9 mouse cellular contexts compared by ENCODE assay signal in genomic region chr7:130631553-130632378, GRCm38 (mm10). TPM values are rescaled to one million over a fixed set of nuclear protein-coding genes. Genes with fewer than 3 reads are reported as not detected.
DNase-seq lines count a peak whose midpoint lies in the region; ATAC-seq and TF ChIP-seq lines count a peak whose summit lies in the region.
"Had no signal": no experiment of that assay in that cellular context is flagged by ENCODE, and none has a peak within 500 bp of the region (broad histone marks: within the 10 kb centered on the region; RNA-seq: fewer than 3 reads in every experiment).

No protein-coding gene starts in this region.

- H3K4me2 ChIP-seq in heart, embryonic 15.5 days = 0 out of 2 replicates have a peak overlapping the region, but pooled peaks have one; percentile 18
- H3K4me2 ChIP-seq in stomach, postnatal 0 days (replicated peaks; ENCODE audit: low read depth) = no peak overlapping the region

- no peak overlapping the region for H3K9ac ChIP-seq in heart, embryonic 15.5 days
- no peak overlapping the region for H3K9ac ChIP-seq in stomach, postnatal 0 days (ENCODE audit: low read length)

- no peaks in the 10 kb centered on the region for H3K9me3 ChIP-seq in heart, embryonic 15.5 days (replicated peaks)
- no peaks in the 10 kb centered on the region for H3K9me3 ChIP-seq in stomach, postnatal 0 days (ENCODE audit: control insufficient read depth, low read length)

- no peak for TF ChIP-seq EP300 in stomach, postnatal 0 days (optimal IDR thresholded peaks at IDR 0.05)

- H3K4me3 ChIP-seq in heart, embryonic 15.5 days = no peak overlapping the region
- H3K4me3 ChIP-seq in stomach, postnatal 0 days (ENCODE audit: low read depth, low read length) = no peak overlapping the region
- H3K4me3 ChIP-seq: myocyte had no signal

- peaks cover 47% of the 10 kb centered on the region for H3K4me1 ChIP-seq in heart, embryonic 15.5 days (replicated peaks)
- no peaks in the 10 kb centered on the region for H3K4me1 ChIP-seq in stomach, postnatal 0 days (replicated peaks; ENCODE audit: control insufficient read depth, insufficient read depth)

- 50% methylated on average over 22 of the region's 22 CpGs for WGBS in heart, embryonic 15.5 days
- WGBS in stomach, postnatal 0 days = 48% methylated on average over 22 of the region's 22 CpGs

- H3K27me3 ChIP-seq in heart, embryonic 15.5 days = no peaks in the 10 kb centered on the region
- no peaks in the 10 kb centered on the region for H3K27me3 ChIP-seq in stomach, postnatal 0 days (ENCODE audit: control insufficient read depth, insufficient read depth, low read length)

- DNase-seq in cerebellum, postnatal 10 days = peak; percentile 42 to 47
- no peak for DNase-seq in cerebellum, adult 18-20 months
- peak; percentile 42 for DNase-seq in retina, postnatal 1 day
- DNase-seq in retina, embryonic 14.5 days (ENCODE audit: low spot score) = no peak
- DNase-seq in kidney, postnatal 4 days = peak; percentile 82 to 89
- no peak for DNase-seq in stomach, postnatal 0 days (ENCODE audit: low spot score)
- DNase-seq in cerebellum, adult 11 months = no peak

- peak; percentile 38 for TF ChIP-seq CTCF in stomach, postnatal 0 days (IDR thresholded peaks at IDR 0.05; ENCODE audit: low read depth)

- no peak for ATAC-seq in heart, embryonic 15.5 days (replicated peaks; ENCODE audit: insufficient number of reproducible peaks, insufficient read depth, low FRiP score, low read depth)
- no peak for ATAC-seq in stomach, postnatal 0 days (ENCODE audit: low FRiP score, low TSS enrichment)

- no peaks in the 10 kb centered on the region for H3K36me3 ChIP-seq in heart, embryonic 15.5 days
- H3K36me3 ChIP-seq in stomach, postnatal 0 days (ENCODE audit: control insufficient read depth, insufficient read depth, low read length) = no peaks in the 10 kb centered on the region

- peak overlapping the region; percentile 50 for H3K27ac ChIP-seq in heart, embryonic 15.5 days
- H3K27ac ChIP-seq in stomach, postnatal 0 days (replicated peaks) = no peak overlapping the region

RNA-seq across cellular contexts. Expression of gene Tacc2, which starts 54.5 kb away (rescaled TPM):
- polyA plus RNA-seq in heart, embryonic 15.5 days (2015; fragmentation: Nextera tagmentation; extraction: Ambion mirVana) = 43.2 and 46.8 TPM in 2 replicates
- 15.6 and 17.1 TPM in 2 replicates for polyA plus RNA-seq in stomach, postnatal 0 days (2015; fragmentation: Nextera tagmentation; extraction: Ambion mirVana)

RNA-seq across cellular contexts. Expression of gene Nsmce4a, which starts 58.8 kb away (rescaled TPM):
- 115 and 118 TPM in 2 replicates for polyA plus RNA-seq in heart, embryonic 15.5 days (2015; fragmentation: Nextera tagmentation; extraction: Ambion mirVana)
- 89.7 and 93.1 TPM in 2 replicates for polyA plus RNA-seq in stomach, postnatal 0 days (2015; fragmentation: Nextera tagmentation; extraction: Ambion mirVana)

Comparison
In these comparisons a context has a peak if more than half of its experiments do, and no peak if none do; other contexts are left out.
1. DNase-seq: peak in cerebellum, postnatal 10 days (2 of 2), retina, postnatal 1 day (single experiment) and kidney, postnatal 4 days (2 of 2); none in cerebellum, adult 18-20 months (0 of 2), retina, embryonic 14.5 days (single experiment), stomach, postnatal 0 days (single experiment) and cerebellum, adult 11 months (single experiment).